Mouse (Mus musculus): ENCODE results near the gene Slc6a19. TPM values are rescaled to one million over a fixed set of nuclear protein-coding genes. Genes with fewer than 3 reads are reported as not detected.

Slc6a19 gene
- total and polyA plus RNA-seq, 2 experiments from 2014 or later, result 0.05 to 0.51 TPM

DNA sequence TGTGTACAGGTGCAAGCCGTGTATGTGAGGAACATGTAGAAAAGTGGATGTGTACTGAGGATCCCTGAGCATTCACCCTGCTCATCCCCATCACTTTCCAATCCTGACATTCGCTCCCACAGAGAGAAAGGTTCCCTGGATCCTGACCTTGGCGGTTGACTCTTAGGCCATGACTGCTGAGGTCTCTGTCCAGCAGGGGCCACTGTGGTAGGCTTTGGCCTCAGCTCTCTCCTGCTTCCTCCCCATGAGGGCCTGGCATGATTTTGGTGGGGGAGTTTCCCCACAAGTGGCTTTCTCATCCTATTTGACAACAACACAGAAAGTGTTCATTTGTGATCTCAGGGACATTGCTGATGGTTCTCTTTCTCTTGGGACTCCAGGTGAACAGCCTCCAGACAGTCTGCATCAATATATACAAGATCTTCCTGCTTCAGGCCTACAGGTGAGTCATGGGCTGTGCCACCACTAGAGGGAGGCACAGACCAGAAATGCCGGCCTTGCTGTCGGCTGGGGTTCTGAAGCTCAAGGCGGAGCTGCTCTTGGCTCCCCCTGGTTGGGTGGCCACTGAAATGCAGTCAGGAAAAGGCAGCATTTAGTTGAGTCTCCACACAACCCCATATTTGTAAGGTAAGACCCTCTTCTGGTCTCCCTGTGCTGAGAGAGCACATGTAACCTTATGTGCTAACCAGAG, 58.1 kb downstream of the Slc6a19 start:
- Histone ChIP-seq H3K27ac (no peak overlapping the region), H3K9ac (replicated peaks; ENCODE audit: low read length) (0 out of 2 replicates have a peak overlapping the region, but pooled peaks have one; percentile 1), H3K9me3 (ENCODE audit: low read length) (no peaks in the 10 kb centered on the region), H3K4me2 (ENCODE audit: low read depth, low read length) (no peak overlapping the region), H3K4me1 (ENCODE audit: insufficient read depth, low read length) (no peaks in the 10 kb centered on the region), H3K27me3 (ENCODE audit: insufficient read depth, low read length) (no peaks in the 10 kb centered on the region), H3K4me3 (ENCODE audit: low read length) (no peak overlapping the region), H3K36me3 (ENCODE audit: insufficient read depth, low read length) (peaks cover 8% of the 10 kb centered on the region; the same call in 1 of the 2 replicates)
- ATAC-seq (peak; percentile 91), DNase-seq (ENCODE audit: low spot score) (peak; percentile 86)
- TF ChIP-seq CTCF (IDR thresholded peaks at IDR 0.05; ENCODE audit: low read depth), result peak; percentile 94
- WGBS, result 43% methylated on average over 6 of the region's 6 CpGs

- Histone ChIP-seq H3K9ac (replicated peaks; ENCODE audit: low read length) (no peak overlapping the region), H3K27ac (no peak overlapping the region), H3K27me3 (ENCODE audit: insufficient read depth, low read length) (no peaks in the 10 kb centered on the region), H3K4me1 (ENCODE audit: insufficient read depth, low read length) (no peaks in the 10 kb centered on the region), H3K4me2 (ENCODE audit: low read depth, low read length) (no peak overlapping the region), H3K36me3 (ENCODE audit: insufficient read depth, low read length) (peaks cover 4% of the 10 kb centered on the region; the same call in 1 of the 2 replicates), H3K4me3 (ENCODE audit: low read length) (no peak overlapping the region), H3K9me3 (ENCODE audit: low read length) (no peaks in the 10 kb centered on the region)
- no peak for TF ChIP-seq CTCF (IDR thresholded peaks at IDR 0.05; ENCODE audit: low read depth)
- DNase-seq (ENCODE audit: low spot score), result no peak
- ATAC-seq, result no peak
- 87% methylated on average over 4 of the region's 4 CpGs for WGBS
These were observed 63.4 kb downstream of the Slc6a19 start for GRCm38 (mm10) chr13:73641296-73641695.

GRCm38 (mm10) chr13:73637826-73638225, 66.8 kb downstream of the Slc6a19 start:
- no peak for TF ChIP-seq CTCF (IDR thresholded peaks at IDR 0.05; ENCODE audit: low read depth)
- 86% methylated on average over 5 of the region's 6 CpGs for WGBS
- no peaks in the 10 kb centered on the region for H3K36me3 ChIP-seq (ENCODE audit: insufficient read depth, low read length)
- no peaks in the 10 kb centered on the region for H3K27me3 ChIP-seq (ENCODE audit: insufficient read depth, low read length)
- no peaks in the 10 kb centered on the region for H3K4me1 ChIP-seq (ENCODE audit: insufficient read depth, low read length)
- ATAC-seq (no peak), DNase-seq (ENCODE audit: low spot score) (no peak)
- no peak overlapping the region for H3K27ac ChIP-seq
- H3K9ac ChIP-seq (replicated peaks; ENCODE audit: low read length), result no peak overlapping the region
- H3K4me2 ChIP-seq (ENCODE audit: low read depth, low read length), result no peak overlapping the region
- no peak overlapping the region for H3K4me3 ChIP-seq (ENCODE audit: low read length)
- H3K9me3 ChIP-seq (ENCODE audit: low read length), result no peaks in the 10 kb centered on the region

GRCm38 (mm10) chr13:73631837-73632236, 72.8 kb downstream of the Slc6a19 start:
- H3K9me3 ChIP-seq (ENCODE audit: low read length), result no peaks in the 10 kb centered on the region
- no peaks in the 10 kb centered on the region for H3K36me3 ChIP-seq (ENCODE audit: insufficient read depth, low read length)
- no peak overlapping the region for H3K9ac ChIP-seq (replicated peaks; ENCODE audit: low read length)
- TF ChIP-seq CTCF (IDR thresholded peaks at IDR 0.05; ENCODE audit: low read depth), result 0 out of 2 replicates have a peak, but pooled peaks have one; percentile 9
- ATAC-seq (no peak), DNase-seq (ENCODE audit: low spot score) (no peak)
- H3K27ac ChIP-seq, result no peak overlapping the region
- no peak overlapping the region for H3K4me3 ChIP-seq (ENCODE audit: low read length)
- no peaks in the 10 kb centered on the region for H3K27me3 ChIP-seq (ENCODE audit: insufficient read depth, low read length)
- 91% methylated on average over 3 of the region's 3 CpGs for WGBS
- peaks cover 12% of the 10 kb centered on the region; the same call in 1 of the 2 replicates for H3K4me1 ChIP-seq (ENCODE audit: insufficient read depth, low read length)
- H3K4me2 ChIP-seq (ENCODE audit: low read depth, low read length), result no peak overlapping the region

Other genes starting within 250 kb of the Slc6a19 start
- 191 and 199 TPM in 2 replicates for gene Lpcat1, start 237.7 kb downstream of the Slc6a19 start, total RNA-seq (2014; rRNA removed)
- 75.7 and 78.5 TPM in 2 replicates for gene Lpcat1, start 237.7 kb downstream of the Slc6a19 start, polyA plus RNA-seq (2015; fragmentation: Nextera tagmentation; extraction: Ambion mirVana)
- gene Slc6a3, start 168.1 kb downstream of the Slc6a19 start, total RNA-seq (2014; rRNA removed), result 5.7 and 8.5 TPM in 2 replicates
- gene Slc6a3, start 168.1 kb downstream of the Slc6a19 start, polyA plus RNA-seq (2015; fragmentation: Nextera tagmentation; extraction: Ambion mirVana), result 0.51 and 0.79 TPM in 2 replicates
- gene Clptm1l, start 100.9 kb downstream of the Slc6a19 start, total RNA-seq (2014; rRNA removed), result 130 and 150 TPM in 2 replicates
- gene Clptm1l, start 100.9 kb downstream of the Slc6a19 start, polyA plus RNA-seq (2015; fragmentation: Nextera tagmentation; extraction: Ambion mirVana), result 127 and 131 TPM in 2 replicates
- 5.6 and 8.0 TPM in 2 replicates for gene Tert, start 78.0 kb downstream of the Slc6a19 start, total RNA-seq (2014; rRNA removed)
- gene Tert, start 78.0 kb downstream of the Slc6a19 start, polyA plus RNA-seq (2015; fragmentation: Nextera tagmentation; extraction: Ambion mirVana), result 2.6 and 2.7 TPM in 2 replicates
- gene Slc6a18, start 26.8 kb downstream of the Slc6a19 start, total RNA-seq (2014; rRNA removed), result not detected in 2 replicates
- gene Slc6a18, start 26.8 kb downstream of the Slc6a19 start, polyA plus RNA-seq (2015; fragmentation: Nextera tagmentation; extraction: Ambion mirVana), result not detected in 2 replicates
- 7.1 and 11.0 TPM in 2 replicates for gene Slc12a7, start 28.2 kb upstream of the Slc6a19 start, total RNA-seq (2014; rRNA removed)
- 4.2 and 4.3 TPM in 2 replicates for gene Slc12a7, start 28.2 kb upstream of the Slc6a19 start, polyA plus RNA-seq (2015; fragmentation: Nextera tagmentation; extraction: Ambion mirVana)
- 18.3 and 24.2 TPM in 2 replicates for gene Nkd2, start 142.8 kb upstream of the Slc6a19 start, total RNA-seq (2014; rRNA removed)
- 10.3 and 12.6 TPM in 2 replicates for gene Nkd2, start 142.8 kb upstream of the Slc6a19 start, polyA plus RNA-seq (2015; fragmentation: Nextera tagmentation; extraction: Ambion mirVana)
- 1.9 and 2.6 TPM in 2 replicates for gene Trip13, start 232.9 kb upstream of the Slc6a19 start, total RNA-seq (2014; rRNA removed)
- gene Trip13, start 232.9 kb upstream of the Slc6a19 start, polyA plus RNA-seq (2015; fragmentation: Nextera tagmentation; extraction: Ambion mirVana), result 10.5 and 11.8 TPM in 2 replicates
- gene Brd9, start 232.9 kb upstream of the Slc6a19 start, total RNA-seq (2014; rRNA removed), result 68.2 and 71.7 TPM in 2 replicates
- 72.4 and 73.2 TPM in 2 replicates for gene Brd9, start 232.9 kb upstream of the Slc6a19 start, polyA plus RNA-seq (2015; fragmentation: Nextera tagmentation; extraction: Ambion mirVana)